Mouse (Mus musculus): Measurements from ENCODE around the gene Lipc.

Lipc gene

DNA sequence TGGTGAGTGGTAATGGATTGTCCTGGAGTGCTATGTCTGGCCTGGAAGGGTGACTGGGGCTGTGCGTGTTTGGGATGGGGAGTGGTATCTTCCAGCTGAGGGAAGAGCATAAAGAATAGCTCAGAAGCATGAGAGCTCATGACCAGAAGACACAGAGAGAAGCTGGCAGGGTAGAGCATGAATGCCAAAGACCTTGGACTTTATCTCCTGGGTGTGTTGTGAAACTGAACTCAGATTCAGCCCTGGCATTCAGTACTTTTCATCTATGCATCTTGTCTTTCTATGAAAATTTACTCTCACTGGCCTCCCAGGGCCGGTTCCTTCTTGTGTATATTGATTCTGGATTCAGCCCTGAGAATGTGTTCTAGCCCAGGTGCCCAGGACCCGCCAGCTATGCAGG lies 127.9 kb downstream of the Lipc start:
- no peak for DNase-seq (ENCODE audit: low read depth, low spot score)

GRCm38 (mm10) chr9:70818739-70819138 lies 133.3 kb downstream of the Lipc start:
- no peak for DNase-seq (ENCODE audit: low read depth, low spot score)

DNA sequence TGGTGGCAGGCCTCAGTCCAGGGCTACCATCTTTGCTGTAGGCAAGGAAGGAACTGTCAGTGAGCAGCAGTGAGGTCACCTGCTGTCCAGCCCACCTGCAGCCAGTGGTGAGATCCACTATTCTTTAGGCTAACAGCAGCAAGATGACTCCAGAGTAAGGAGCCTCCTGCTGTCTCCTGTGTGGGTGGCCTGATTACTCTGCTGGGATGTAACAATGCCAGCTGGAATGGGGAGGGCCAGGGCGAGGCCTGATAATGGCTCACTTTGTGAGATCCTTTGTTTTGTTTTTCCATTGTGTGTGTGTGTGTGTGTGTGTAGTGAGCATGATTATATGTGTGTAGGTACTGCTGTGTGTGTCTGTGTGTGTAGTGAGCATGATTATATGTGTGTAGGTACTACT lies 134.6 kb downstream of the Lipc start:
- DNase-seq (ENCODE audit: low read depth, low spot score) = no peak

DNA sequence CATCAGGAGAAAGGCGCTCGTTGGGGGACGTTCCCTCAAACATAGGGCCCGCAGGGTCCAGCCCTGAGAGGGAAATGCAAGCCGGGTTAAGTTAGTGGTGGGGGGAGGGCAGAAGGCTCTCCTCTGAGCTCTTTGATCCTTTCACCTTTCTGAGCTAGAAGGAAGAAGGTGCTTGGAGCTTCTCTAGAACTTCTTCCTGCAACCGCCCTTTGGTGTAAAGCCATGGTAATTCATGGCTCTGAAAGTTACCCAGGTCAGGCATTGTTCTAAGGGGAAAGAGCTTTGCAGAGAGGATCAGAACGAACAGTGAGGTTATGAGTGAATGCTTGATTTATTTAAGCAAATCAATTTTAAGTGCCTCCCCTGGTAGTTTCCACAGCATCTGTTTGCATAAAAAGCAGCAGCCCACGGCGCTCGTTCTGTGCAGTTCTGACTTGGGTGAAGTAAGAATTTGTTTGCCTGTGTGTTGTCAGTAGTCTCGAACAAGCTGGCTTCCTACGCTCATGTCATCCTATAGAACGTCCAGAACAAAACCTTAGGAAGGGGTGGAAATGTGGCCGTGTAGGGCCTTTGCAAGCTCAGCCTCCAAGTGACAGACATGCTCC lies 135.2 kb downstream of the Lipc start:
- no peak for DNase-seq (ENCODE audit: low read depth, low spot score)

GRCm38 (mm10) chr9:70812551-70812950 lies 139.5 kb downstream of the Lipc start:
- no peak for DNase-seq (ENCODE audit: low read depth, low spot score)

- DNase-seq (ENCODE audit: low read depth, low spot score) = no peak
Observed at GRCm38 (mm10) chr9:70807714-70808113, 144.3 kb downstream of the Lipc start.

- DNase-seq (ENCODE audit: low read depth, low spot score) = no peak
Observed at GRCm38 (mm10) chr9:70806069-70806468, 146.0 kb downstream of the Lipc start.

DNA sequence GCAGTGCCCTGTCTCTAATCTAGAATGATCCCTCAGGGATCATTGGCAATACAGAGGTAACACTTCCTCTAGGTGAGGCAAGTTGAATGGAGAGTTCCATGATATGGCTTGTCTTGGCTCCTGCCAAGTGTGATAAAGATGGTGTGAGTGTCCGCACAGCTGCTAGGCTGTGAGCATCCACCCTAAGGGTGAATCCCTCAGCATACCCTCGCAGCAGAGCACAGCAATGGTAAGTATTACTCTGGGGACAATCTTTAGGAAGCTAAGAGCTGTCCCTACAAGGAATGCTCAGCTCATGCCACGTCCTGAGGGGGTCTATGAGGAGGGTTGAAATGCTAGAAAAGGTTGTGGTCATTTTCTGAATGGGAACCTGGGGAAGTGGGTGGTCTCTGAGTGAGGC lies 149.2 kb downstream of the Lipc start:
- DNase-seq (ENCODE audit: low read depth, low spot score) = no peak

DNA sequence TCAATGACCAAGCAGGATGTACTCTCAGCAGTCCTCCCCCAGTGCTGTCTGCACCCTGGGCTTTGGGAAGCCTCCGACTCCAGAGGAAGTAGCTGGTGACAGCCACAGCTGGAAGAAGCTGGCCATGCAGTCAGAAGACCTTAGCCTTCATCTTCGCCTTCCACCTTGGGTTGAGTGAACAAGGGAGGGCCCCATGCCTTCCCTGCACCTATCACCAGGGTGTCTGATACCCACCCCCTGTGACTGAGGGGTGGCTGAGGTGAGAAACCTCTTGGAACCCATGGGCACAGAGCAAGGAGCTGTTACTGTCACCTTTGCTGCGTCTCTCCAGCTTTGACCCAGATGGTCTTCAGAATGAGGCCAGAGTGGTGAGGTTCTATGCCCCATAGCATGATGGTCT lies 150.3 kb downstream of the Lipc start:
- no peak for DNase-seq (ENCODE audit: low read depth, low spot score)

- DNase-seq (ENCODE audit: low read depth, low spot score) = no peak
Observed at GRCm38 (mm10) chr9:70800588-70801315, 151.3 kb downstream of the Lipc start.

GRCm38 (mm10) chr9:70795439-70795757 lies 156.6 kb downstream of the Lipc start:
- DNase-seq (ENCODE audit: low read depth, low spot score) = no peak

DNA sequence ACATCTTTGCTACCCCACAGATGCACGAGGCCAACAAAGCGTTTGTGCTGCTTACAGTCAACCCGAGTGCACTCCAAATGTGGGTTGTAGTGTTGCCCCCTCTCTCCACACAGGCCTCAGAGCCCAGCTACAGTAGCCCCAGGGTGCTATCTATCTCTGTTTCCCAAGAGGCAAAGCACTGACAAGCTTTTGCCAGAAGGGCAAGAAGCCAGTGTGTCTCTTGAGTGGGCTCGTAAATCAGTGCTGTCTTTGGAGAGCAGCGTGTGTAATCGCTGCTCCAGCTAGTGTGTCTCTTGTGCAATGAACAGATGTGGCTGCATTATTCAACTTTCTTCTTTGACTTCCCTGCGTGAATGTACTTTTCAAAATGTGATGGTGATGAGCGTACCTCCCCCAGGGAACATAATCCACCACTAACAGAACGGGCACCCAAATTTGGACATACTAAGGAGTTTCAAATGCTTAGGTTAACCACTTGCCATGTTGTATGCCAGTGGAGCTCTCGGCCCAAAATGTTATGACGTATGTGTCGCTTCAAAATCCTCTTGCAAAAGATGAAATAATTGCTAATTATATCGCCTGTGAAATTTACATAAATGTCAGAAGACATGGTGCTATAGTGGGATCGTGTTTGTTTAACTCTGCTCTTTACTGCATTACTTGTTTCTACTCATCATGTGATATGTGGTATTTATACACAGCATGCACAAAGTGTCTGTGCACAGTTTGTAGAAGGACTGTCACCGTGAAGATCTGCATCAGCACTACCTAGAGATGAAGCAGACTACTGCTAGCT lies 157.2 kb downstream of the Lipc start:
- DNase-seq (ENCODE audit: low read depth, low spot score) = no peak

DNA sequence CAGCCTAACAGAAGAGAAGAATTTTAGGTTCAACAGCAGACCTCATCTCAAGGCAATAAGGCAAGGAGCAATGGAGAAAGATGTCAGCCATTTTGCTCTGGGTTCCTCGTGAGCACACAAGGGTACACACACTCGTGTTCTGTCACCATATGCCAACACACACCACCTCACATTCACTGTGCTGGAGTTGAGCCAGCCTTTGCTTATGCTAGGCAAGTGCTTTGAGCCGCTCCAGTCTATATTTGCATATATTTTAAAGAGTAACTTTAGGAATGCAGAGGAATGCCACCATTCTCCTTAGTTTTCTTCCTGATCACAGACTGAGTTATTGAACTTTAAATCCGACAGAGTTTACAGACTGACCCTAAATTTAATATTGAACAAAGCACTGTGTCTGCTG lies 161.4 kb downstream of the Lipc start:
- DNase-seq (ENCODE audit: low read depth, low spot score) = no peak

GRCm38 (mm10) chr9:70788705-70789104 lies 163.3 kb downstream of the Lipc start:
- no peak for DNase-seq (ENCODE audit: low read depth, low spot score)

DNA sequence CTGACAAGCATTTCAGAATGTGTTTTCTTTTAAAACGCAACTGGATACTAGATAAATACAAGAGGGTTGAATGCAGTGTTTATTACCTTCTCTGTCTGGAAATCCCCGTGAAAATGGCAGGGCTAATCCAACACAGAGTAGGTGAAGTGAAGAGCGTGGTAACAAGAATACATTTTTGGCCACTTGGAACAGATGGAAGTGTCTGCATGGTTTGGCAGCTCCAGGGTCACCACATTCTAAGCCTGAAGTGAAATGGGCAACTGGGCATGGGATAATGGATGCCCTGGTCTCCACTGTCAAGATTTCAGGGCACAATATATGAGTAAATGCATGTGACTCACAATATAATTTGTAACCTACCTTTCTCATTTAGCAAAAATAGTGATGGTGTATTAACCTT lies 169.8 kb downstream of the Lipc start:
- DNase-seq (ENCODE audit: low read depth, low spot score) = no peak

DNA sequence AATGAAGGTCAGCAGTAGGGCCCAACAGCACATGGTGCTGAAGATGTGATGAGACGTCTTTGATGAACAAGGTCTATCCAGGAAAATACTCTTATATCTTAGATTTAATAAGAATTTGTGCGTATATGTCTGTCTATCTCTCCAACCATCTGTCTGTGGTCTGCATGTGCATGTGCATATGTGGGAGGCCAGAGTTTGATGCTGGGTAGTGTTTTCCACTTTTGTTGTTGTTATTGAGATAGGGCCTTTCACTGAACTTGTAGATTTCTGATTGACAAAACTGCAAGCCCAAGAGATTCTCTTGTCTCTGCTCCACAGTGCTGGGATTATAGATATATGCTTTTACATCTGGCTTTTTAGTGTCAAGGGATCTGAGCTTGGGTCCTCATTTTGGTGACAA lies 176.5 kb downstream of the Lipc start:
- no peak for DNase-seq (ENCODE audit: low read depth, low spot score)

- DNase-seq (ENCODE audit: low read depth, low spot score) = no peak
Observed at GRCm38 (mm10) chr9:70760974-70761373, 191.1 kb downstream of the Lipc start.

DNA sequence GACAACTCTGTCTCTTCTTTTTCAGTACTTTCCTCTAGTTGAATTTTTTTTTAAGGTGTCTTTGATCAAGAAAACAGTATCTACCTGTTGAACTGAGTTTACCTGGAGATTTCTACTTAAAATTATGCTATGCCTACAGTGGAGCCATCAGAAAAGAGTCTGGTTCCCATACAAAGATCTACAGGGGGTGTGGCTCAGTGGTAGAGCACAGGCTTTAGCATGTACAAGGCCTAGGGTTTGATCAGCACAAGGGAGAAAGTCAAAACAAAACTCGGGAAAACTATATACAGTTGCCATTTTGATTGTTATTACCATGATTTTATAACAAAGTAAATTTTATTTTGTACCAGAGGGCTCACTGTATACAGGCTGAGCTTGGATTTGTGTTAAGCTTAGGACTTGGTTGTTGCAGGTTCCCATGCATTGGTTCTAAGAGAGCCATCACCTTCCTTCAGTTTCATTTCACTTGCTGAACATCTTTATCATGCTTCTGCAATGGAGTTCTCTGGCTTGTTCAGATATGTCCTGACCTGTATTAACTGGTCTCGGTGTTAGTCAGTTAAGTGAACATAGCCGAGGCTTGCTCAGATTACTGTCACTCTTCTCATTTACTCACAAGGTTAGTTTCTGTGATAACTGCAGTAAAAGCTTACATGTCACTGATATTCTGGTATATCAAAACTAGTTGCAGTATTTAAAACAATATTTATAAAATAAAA lies 200.4 kb downstream of the Lipc start:
- DNase-seq (ENCODE audit: low read depth, low spot score) = no peak
